Mouse (Mus musculus): ENCODE results near the gene Ceacam15.

DNA sequence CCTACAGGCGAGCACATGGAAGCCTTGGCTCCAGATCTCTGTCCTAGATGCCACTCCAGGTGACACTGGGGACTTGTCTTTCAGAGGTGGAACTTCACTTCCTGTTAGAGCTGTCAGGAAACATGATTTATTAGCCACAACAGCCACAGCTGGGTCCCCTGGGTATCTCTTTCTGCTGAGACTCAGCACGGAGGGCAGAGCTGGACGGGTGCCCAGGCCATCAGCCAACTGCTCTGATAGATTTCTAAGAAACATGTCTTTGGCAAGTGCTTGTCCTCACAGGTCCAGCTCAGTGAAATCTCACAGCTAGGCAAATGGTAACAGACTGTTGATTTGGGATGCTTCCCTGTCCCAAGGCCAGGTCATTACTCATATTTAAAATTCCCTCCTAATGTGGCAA is 36.5 kb downstream of the Ceacam15 start:
- TF ChIP-seq MYOG (IDR thresholded peaks at IDR 0.05; ENCODE audit: control insufficient read depth, extremely low read depth, insufficient read length) (no peak), CTCF (IDR thresholded peaks at IDR 0.05; ENCODE audit: control insufficient read depth, insufficient read depth, insufficient read length) (no peak), MAX (IDR thresholded peaks at IDR 0.05) (no peak), MYOD1 (IDR thresholded peaks at IDR 0.05; ENCODE audit: control insufficient read depth, insufficient read length, low read depth) (no peak), USF1 (IDR thresholded peaks at IDR 0.05; ENCODE audit: low read depth) (no peak)

All from C2C12 (cell line).